Mouse (Mus musculus) cerebellum, adult 18-20 months (tissue): ENCODE results near the gene Tnfsf4.
A peak's percentile ranks its signal among the peaks of the same experiment; 100 is the strongest.

Experiments
- DNase-seq, 2 experiments: peaks; one replicate each; pipeline ENCODE4 v3.0.0; 2021

Gene Tnfsf4

DNA sequence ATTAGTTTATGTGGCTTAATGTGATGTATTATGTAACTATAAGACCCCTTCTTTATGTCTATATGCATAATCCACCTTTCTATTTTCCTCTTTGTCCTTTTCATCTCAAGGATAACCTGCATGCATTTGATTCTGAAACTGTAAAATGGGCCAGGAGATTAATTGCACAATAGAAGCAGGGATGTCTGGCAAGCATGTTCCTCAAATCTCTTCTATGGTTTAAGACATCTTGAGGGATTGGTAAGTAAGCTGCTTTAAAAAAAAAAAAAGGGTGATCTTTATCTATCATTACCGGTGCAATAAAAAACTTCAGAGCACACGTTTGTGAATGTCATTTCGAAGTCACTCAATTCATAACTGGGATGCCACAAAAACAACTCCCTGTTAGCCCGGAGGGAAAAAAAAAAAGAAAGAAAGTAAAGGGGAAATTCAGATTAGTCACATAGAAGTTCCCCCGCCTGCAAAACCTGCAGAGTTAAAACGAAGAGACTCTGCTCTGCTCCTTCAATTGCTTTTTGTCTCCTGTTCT, at the start of gene Tnfsf4:
TSS of gene Tnfsf4 (plus strand) at position 479 of the 529 bp plus-strand sequence.
- DNase-seq: no peak

DNA sequence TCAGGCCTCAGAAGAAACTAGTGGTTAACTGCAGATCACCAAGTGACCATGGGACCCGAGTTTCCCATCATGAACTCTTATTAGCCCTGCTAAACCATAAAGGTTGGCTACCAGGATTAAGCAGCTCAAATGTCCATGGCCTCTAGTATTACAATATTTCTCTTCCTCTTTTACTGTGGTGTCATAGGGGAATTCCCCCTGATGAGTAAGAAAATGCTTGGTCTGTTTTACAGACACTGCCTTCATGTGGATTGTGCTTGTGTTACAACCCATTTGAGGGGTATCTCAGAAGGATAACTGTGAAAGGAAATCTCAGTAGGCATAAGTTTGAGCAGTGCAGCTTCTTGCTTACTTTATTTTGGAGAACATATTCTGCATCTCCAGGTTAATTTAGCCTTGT, 44.2 kb upstream of the Tnfsf4 start:
- no peak for DNase-seq

DNA sequence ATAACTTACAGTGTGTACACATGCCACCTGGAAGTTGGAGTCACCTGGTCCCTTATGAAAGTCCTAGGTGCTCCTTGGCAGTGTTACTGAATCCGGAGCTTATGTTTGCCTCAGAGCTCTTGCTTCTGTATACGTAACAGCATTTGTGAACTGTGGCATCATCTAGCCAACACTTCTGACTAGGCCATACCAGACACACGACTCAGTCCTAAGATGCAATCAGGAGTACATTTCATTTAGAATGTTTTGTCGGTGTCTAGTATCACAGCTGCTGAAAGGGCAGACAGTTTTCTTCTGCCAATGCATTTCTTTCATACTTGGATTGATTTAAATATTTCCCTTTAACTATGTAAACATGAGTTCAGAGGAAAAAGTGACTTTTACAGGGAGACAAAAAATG, 30.2 kb upstream of the Tnfsf4 start:
- DNase-seq: no peak

DNA sequence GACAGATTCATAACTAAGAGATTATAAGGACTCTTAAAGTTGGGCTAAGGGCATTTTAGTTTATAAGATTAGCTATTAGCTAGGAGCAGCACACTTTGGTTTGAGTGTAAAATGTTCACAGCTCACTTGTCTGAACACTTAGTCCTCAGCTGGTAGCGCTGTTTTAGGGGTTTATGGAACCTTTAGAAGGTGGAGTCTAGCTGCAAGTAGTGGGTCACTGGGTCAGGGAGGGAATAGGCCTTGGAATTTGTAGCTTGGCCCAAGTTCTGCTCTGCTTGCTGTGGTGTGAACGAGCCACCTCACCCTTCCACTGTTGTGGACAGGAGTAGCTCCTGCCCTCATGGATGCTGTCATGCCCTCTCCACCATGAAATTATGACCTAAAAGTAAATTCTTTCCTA, 23.3 kb upstream of the Tnfsf4 start:
- no peak for DNase-seq

DNA sequence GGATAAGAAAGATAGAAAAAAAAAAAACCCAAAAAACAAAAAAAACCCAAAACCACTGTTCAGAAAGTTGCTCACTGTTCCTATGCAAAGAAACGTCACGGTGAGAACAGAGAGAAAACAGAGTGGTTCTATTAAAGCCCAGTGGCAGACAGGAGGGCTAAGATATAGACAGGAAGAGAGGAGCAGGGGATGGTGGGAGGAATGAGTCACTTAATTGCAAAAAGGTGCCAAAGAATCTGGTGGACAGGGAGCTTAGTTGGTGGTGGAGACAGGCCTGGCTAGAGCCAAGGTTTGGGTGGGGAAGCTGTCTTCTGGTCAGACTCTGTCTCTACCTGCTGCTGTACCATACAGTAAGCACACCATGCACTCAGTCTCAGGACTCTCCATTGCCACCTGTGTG, 19.3 kb upstream of the Tnfsf4 start:
- DNase-seq: no peak

DNA sequence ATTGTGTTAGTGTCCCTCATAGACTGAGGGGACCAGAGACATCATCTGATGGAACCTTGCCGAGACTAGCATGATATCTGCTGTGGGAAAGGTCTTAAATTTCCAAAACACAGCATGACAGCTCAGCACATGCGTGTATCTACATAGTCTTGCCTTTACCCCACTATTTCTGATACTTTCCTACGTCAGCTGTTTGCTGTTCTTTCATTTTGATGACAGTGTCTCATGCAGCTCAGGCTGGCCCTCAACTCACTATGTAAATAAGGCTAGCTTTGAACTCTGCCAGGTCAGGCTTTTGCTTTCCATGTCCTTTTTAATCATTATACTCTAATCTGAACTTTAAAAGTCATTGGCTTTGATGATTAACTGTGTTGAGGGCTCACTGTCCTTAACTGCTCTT, 16.6 kb upstream of the Tnfsf4 start:
- DNase-seq: no peak

DNA sequence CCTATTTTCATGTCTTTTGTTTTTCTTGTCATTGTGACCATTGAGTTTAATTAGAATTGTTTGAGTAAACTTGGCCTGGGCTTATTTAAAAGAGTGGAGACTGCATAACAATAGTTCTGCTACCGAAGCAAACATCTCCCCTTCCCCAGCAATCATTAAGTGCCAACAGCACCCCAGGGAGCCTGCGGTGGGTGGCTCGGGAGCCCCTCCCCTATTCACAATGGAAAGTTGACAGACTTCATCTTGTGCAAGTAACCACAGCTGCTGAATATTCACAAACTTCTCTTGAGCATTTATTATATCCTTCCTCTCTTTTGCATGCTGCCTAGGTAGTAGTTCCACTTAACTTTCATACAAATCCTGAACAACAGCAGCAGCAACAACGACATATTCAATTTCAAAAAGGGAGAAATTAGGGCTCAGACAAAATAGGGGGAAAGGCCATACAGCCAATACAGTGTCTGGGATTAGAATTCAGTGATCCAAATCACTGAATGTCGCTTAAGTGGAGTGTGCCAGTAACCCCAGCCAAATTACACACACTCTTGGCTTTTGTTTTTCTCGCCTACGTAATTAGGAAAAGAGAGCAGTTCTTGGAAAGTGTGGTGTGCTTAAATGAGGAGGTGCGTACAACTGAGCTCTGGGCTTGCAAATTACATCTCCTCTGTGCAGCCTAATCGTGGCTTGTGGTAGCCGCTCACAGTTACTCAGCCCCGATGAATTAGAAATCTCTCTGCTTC, 15.4 kb upstream of the Tnfsf4 start:
- no peak for DNase-seq

DNA sequence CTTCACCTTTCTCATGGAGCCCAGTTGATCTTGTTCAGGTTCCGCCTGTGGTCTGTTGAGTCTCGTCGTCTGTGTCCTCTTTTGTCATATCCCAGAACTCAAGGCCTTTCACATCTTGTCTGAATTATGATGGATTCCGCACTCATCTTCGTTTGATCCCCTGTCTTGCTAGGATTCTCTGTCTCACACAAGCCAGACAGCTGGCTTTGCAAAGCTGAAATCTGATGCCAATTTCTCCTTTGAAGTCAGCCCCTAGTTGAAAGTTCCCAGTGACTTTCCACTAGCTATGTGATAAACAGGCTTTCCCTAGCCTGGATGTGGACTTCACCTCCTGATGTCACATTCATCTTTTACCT, 14.8 kb upstream of the Tnfsf4 start:
- no peak for DNase-seq

DNA sequence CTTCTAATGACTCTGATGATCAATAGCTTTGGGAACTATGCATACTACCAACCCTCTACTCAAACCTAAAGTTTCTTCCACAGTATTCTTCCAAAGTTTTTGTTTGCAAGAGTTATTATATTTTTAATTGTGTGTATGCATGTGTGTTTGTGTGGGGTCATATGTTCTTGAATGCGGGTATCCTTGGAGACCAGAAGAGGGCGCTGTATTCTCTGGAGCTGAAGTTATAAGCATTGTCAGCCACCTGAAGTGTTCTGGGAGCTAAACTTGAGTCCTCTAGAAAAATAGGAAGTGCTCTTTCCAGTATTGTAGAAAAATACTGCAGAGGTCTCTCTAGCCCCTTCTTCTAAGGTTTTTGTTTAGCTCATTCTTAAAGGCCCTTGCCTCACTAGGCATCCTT, 5.1 kb upstream of the Tnfsf4 start:
- no peak for DNase-seq

DNA sequence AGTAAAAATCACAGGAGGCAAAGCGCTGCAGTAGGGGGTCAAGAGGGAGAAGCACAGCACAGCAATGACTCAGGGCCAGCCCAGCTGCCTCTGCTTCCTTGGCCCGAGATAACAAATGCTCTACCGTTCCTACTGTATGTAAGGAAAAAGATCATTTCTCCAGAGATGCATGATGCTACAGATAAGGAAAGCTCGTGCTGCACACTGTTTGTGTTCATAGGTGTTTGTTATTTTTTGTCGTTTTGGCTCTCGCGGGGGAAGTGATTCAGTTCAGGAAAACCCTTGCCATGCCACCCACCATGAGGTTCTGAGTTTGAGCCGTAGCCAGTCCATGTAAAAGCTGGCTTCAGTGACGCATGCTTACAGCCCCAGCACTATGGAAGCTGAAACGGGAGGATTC, 2.3 kb upstream of the Tnfsf4 start:
- no peak for DNase-seq

DNA sequence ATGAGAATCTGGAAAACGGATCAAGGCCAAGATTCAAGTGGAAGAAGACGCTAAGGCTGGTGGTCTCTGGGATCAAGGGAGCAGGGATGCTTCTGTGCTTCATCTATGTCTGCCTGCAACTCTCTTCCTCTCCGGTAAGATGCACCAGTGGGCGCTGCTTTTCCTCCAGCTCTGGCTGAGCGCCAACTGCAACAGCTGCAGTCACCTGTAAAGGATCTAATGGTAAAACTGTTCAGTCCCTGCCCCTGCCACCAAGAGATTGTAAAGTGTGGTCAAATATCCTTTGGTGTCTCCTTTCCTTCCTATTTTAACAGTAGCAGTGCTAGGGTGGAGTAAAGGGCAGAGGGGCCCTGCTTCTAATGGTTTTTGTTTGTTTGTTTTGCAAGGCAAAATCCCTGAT, 401 bp downstream of the Tnfsf4 start:
- DNase-seq: no peak

DNA sequence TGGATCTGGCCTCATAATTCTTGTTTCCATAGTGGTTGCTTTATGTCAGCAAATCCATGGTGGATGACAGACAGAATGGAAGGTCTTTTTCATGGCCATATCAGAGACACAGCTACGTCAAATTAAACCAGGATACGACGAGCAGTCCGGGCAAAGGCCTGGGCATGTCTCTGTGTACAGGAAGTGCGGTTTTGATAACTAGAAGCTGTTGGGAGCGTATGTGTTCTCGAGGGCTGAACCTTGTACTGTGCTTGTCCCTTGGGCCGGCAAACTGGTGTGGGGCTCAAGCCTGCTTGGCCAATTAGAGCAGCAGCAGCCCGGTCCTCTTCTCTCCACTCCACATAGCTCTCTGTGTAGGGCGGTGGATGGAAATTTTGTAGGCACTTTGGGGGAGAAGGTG, 1.1 kb downstream of the Tnfsf4 start:
- DNase-seq: no peak

DNA sequence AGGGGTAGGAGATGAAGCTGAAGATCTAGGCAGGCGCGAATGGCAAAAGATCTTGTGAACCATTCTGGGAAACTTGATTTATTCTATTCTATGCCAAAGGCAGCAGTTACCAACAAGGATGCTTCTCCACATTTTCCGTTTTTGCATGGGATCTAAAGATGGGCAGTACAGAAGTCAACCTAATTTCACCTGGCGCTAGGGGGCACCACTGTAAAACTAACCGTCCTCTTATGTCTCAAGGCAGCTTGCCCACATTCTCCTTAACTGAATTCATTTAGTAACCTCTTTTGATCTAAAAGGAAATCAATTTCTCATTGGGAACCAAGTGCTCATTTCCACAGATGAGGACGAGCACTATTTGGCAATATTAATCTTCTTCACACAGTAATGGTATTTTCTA, 4.9 kb downstream of the Tnfsf4 start:
- peak; percentile 41 to 62 for DNase-seq

DNA sequence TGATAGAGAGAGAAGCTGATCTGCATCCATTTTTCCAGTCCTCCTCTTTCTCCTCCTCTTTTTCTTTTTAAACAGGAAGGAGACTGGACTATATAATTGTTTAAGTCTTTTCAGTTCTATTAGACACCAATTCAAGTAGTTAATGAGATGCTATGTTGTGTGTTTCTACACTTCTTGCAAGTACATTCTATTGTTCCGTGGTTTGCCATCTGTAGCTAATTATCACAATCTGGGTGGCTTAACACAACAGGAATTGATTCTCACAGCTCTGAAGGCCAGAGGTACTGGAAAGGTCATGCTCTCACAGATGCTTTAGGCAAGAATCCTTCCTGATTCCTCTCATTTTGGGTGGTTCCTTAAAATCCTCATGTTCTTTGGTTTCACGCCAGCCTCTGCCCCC, 7.9 kb downstream of the Tnfsf4 start:
- no peak for DNase-seq

DNA sequence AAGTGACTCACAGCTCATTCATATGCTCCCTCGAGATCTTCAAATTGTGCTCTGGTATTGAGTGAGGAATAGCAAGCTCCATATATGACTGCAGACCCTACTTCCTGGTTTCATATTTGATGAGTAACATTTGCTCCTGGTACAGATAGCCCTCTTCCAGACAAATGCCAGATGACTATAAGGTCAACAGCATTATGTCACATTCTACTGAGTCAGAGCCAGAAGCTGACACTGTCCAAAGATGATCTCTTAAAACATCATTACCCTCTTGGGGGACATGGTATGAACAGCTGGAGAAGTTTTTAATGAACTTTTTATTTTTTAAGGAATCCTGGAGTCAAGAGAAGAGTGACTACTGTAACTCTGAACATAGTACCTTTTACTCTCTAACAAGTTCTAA, 11.3 kb downstream of the Tnfsf4 start:
- no peak for DNase-seq

DNA sequence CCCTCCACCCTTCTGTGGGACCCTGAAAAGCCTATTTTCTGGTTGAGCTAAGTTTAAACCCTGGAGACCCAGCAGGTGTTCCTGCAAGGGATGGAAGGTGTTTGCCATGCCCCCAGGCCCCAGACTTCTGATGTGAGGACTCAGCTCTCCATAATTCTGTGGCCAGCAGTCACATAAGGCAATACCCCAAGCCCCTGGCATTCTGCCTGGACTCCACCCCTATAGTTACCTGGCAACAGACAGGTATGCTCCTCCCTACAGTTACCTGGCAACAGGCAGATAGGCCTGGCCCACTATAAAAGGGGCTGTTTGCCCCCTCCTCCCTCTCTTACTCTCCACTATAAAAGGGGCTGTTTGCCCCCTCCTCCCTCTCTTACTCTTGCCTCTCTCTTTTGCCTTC, 24.7 kb downstream of the Tnfsf4 start:
- DNase-seq: no peak

DNA sequence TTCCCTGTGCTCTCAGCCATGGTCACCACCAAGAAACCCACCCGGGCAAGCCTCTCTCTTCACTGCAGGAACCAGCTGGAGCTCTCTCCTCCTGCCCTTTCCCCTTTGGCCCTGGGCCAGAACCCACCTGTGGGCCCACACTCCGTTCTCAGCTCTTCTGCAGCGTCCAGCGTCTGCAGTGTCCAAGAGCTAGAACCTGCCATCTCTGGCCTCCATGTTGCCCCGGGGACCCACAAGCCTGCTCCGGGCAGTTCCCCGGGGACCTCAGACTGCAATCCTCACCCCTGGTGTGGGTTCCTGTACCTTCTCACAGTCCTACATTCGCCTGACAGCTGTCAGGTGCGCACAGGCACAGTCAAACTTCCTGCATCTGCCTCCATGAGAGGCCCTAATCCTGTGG, 25.4 kb downstream of the Tnfsf4 start:
- no peak for DNase-seq

DNA sequence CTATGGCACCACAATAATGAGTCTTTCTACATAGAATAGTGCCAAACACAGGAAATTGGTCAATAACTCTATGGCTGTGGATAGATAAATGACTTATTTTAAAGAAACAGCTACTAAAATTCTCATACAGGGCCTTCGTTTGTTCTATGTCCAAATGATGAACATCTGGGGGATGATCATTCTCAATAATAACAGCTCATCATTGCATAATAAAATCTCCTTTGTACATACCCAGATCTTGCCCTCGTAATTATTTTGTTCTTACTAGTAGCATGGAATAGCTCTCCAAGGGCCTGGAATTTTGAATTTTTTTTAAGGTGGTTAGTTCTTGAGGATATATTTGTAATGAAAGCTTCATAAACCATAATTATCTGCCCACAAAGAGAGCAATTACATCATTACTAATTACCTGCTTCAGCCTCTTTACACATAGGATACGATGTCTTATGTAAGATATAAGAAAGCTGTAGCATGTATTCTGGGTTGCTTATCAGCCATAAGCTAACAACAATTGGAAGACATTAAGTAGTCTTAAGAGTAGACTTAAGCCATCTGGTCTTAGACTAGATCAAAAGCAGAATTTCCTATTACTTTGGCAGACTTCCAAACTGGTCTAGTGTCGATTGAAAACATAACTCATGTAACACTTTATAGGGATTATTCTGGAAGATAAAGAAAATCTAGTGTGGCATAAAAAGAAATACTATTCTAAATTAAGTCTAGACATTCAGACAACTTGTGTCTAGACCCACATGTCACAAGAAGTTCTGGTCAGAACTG, 31.3 kb downstream of the Tnfsf4 start:
- no peak for DNase-seq

DNA sequence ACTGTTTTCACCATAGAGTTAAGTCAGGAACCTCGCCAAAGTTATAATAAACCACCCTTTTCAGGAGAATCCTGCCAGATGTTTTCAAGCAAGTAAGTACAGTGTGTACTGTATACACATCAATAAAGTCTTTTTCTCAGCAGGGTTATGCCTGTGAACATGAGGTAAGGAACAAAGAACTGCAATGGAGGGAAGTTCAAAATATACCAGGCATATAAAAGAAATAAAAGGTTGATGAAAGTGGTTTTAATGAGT, 31.8 kb downstream of the Tnfsf4 start:
- no peak for DNase-seq

DNA sequence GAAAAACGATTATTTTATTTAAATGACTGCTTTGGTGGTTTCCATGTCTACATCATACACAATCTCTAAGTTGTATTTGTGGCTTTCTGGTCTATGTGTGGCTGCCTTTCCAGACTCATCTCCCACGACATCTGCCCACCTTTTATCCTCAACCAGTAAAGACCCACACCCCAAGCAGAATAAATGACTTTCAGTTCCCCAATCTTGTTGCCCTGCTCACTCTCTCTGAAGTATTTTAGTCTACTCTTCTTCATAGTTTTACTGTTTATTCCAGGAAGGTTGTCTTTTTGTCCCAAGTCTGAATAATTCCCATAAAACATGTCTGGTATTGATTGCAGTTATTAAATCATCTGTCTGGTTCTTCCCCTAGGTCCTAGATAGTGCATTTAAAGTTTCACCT, 40.6 kb downstream of the Tnfsf4 start:
- DNase-seq: no peak

DNA sequence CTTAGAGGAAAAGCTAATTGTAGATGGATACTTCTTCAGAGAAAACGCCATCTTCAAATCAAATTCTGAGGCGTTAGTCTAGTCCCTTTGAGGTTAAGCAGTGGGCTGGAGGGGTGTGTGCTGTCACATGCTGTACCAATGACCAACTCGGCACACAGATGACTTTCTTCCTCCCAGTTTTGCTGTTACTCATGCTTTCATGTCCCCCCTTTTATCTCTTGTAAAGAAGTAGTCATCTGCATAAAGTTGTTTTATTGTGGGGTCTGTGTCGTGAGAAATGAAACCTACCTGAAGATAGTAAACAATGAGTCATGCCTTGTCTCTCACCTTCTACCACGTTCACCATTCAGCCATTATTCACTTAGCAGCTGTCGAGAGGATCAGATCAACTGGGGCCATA, 41.3 kb downstream of the Tnfsf4 start:
- no peak for DNase-seq

DNA sequence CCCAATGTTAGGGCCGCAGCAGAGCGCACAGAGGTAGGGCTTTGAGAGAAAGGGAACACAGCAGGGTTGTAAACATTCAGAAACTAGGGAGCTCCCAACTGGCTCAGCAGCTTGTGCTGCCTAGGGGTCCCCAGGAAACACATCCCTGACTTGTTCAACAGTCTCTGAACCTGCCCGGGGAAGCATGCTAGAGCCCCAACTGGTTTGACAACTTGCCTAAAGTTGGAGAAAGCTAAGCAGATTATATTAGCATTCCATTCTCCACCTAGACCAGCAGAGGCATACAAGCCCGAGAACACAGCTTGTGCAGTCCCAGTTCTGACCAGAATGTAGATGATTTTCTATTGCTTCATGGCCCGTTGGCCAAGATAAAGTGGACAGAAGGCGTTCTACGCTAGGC, 49.6 kb downstream of the Tnfsf4 start:
- DNase-seq: no peak

DNA sequence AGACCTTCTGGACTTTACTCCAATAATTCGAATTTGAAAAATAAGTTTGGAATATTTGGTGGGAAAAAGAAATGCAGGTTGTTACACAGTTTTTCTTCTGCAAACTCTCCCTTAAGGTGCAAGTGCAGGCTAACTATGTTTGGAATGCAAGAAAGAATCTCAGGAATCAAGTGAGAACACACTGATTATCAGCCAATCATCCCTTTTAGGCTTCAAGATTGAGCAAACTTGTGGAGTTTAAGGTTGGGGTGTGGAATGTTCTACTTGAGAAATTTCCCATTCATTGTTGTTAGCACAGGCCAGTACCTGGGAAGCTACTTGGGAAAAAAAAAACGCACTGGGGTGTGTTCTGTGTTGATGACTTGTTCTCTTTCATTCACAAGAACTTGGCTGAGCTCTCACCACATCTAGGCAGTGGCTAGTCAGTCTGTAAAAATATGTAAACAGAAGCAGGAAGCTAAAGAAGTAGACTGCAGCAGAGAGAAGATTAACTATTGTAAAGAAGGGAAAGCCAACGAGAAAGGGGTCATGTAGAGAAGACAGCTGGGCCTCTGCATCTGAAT, 56.6 kb downstream of the Tnfsf4 start:
- no peak for DNase-seq

DNA sequence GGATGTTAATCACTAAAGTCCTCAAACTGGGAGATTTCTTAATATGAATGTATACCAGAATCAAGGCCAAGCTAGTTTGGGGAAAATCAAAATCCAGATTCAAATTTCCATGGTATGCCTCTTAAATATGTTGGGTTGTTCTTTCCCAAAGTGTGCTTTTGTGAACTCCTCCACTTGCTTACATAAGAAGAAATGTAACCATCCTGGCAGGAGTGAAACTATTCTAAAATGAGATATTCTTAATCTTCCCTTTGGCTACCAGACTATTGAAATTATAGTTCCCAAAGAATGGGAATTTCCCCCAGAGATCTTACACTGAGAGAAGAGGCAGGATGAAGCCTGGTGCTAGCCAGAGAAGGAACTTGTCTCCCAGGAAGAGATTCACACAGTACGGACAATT, 57.0 kb downstream of the Tnfsf4 start:
- DNase-seq: no peak
